Mouse (Mus musculus): Measurements from ENCODE around the gene Rec114. TPM values are rescaled to one million over a fixed set of nuclear protein-coding genes. Genes with fewer than 3 reads are reported as not detected.

The Rec114 gene
- polyA plus RNA-seq, 1 experiment from 2014 or later, result 2.8 TPM

Other genes with a start within 250 kb of the Rec114 start
- 33.4 and 37.6 TPM in 2 replicates for gene Cd276, start 188.5 kb downstream of the Rec114 start, polyA plus RNA-seq (2014; fragmentation: Nextera tagmentation; extraction: Ambion mirVana)
- 209 and 250 TPM in 2 replicates for gene Nptn, start 161.7 kb downstream of the Rec114 start, polyA plus RNA-seq (2014; fragmentation: Nextera tagmentation; extraction: Ambion mirVana)
- 4.9 and 6.2 TPM in 2 replicates for gene Hcn4, start 79.4 kb upstream of the Rec114 start, polyA plus RNA-seq (2014; fragmentation: Nextera tagmentation; extraction: Ambion mirVana)

Data from hindbrain, embryonic 14.5 days (tissue).